Mouse (Mus musculus) liver, embryonic 13.5 days (tissue): Measurements from ENCODE around the gene Usp47. TPM values are rescaled to one million over a fixed set of nuclear protein-coding genes. Genes with fewer than 3 reads are reported as not detected.
A peak's percentile ranks its signal among the peaks of the same experiment; 100 is the strongest.
"Not testable (repeated sequence)": the region's sequence is repeated elsewhere in the genome, so short reads cannot be mapped to it uniquely, and the experiment has no call there.

Experiments used
- ATAC-seq: fragments of 200-750 bp; cut with Nextera tagmentation; 2 replicates; pipeline ENCODE4 v1.8.0; 2017; ENCODE audit warnings: low read depth, mild to moderate bottlenecking, moderate number of reproducible peaks, moderate library complexity
- DNase-seq: peaks from one replicate; pipeline ENCODE4 v3.0.0; 2022
- H3K27ac ChIP-seq: fragments of 300-500 bp; sonication (generic); 2 replicates; pipeline ENCODE4 v1.5.1; 2015; ENCODE audit warnings: moderate library complexity, mild to moderate bottlenecking, inconsistent platforms
- H3K27me3 ChIP-seq: fragments of 300-500 bp; sonication (generic); 2 replicates; pipeline ENCODE4 v1.6.1; 2015; ENCODE audit warnings: mild to moderate bottlenecking, inconsistent platforms
- H3K36me3 ChIP-seq: fragments of 300-500 bp; sonication (generic); 2 replicates; pipeline ENCODE4 v1.6.1; 2015; ENCODE audit warnings: mild to moderate bottlenecking, inconsistent platforms
- H3K4me1 ChIP-seq: fragments of 300-500 bp; sonication (generic); replicated peaks from 2 replicates; pipeline ENCODE4 v1.6.1; 2015; ENCODE audit warnings: inconsistent platforms
- H3K4me2 ChIP-seq: fragments of 300-500 bp; sonication (generic); 2 replicates; pipeline ENCODE4 v1.6.1; 2015; ENCODE audit warnings: inconsistent platforms, mild to moderate bottlenecking, moderate library complexity
- H3K4me3 ChIP-seq: fragments of 300-500 bp; sonication (generic); replicated peaks from 2 replicates; pipeline ENCODE4 v1.5.1; 2015; ENCODE audit warnings: mild to moderate bottlenecking, inconsistent platforms
- H3K9ac ChIP-seq: fragments of 300-500 bp; sonication (generic); 2 replicates; pipeline ENCODE4 v1.6.1; 2015; ENCODE audit warnings: mild to moderate bottlenecking, inconsistent platforms
- H3K9me3 ChIP-seq: fragments of 300-500 bp; sonication (generic); replicated peaks from 2 replicates; pipeline ENCODE4 v1.6.1; 2016; ENCODE audit warnings: inconsistent platforms
- WGBS: fragments of 180-500 bp; shearing (Covaris S2); methylation state at CpG from one replicate; pipeline ENCODE4 v1.1.7; 2015; ENCODE audit not compliant: insufficient replicate concordance; 5-methylcytosine and 5-hydroxymethylcytosine counted together
- polyA plus RNA-seq: library from polyadenylated mRNA; unstranded; fragments of >200 nt; fragmentation: Nextera tagmentation; extraction: Ambion mirVana; gene quantifications from 2 replicates; pipeline ENCODE4 v1.2.1, GENCODE M21; 2015

Gene Usp47
- polyA plus RNA-seq, 1 experiment from 2014 or later: 20.4 TPM

DNA sequence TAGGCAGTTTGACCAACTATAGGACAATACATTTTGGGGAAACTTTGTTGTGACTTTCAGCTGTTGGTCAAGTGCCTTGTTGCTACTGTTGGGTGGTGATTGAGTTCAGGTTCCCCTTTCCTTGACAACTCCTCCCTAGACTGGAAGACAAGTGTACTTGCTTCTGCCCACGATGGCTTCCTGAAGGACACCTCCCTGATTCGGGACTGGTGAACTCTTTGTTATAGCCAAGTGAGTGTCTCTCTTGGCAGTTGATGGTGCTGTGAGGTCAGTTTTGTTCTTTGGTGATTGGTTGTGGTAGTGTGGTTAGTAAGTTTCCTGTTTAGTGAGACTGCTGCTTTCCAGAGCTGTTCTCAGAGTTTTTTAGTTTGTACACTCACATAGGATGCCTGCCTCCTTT, 19.5 kb downstream of the Usp47 start:
- Histone ChIP-seq H3K27me3 (no peaks in the 10 kb centered on the region), H3K36me3 (no peaks in the 10 kb centered on the region), H3K4me2 (no peak overlapping the region), H3K4me1 (peaks cover 26% of the 10 kb centered on the region), H3K27ac (no peak overlapping the region), H3K4me3 (no peak overlapping the region), H3K9ac (no peak overlapping the region), H3K9me3 (no peaks in the 10 kb centered on the region)
- ATAC-seq (no peak), DNase-seq (no peak)
- WGBS: 20% methylated on average over 2 of the region's 2 CpGs

DNA sequence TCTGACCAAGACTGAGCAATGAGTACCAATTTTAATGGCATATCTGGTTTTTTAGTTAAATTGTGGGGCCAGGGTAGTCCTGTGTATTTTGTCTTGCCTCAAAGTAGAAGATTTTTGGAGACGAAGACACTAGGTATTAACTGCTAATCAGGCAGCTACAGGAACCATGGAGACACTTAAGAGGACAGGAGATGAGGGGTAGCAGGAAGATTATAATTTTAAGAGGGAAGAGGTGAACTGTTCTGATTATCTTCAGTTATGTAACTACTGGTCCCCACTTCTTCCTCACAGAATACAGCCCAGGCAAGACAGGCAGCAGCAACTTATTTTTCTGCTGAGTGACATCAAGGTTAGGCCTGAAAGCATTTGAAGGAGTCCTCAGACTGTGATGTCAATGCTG, 21.9 kb downstream of the Usp47 start:
- no peaks in the 10 kb centered on the region for H3K9me3 ChIP-seq
- H3K36me3 ChIP-seq: no peaks in the 10 kb centered on the region
- DNase-seq (no peak), ATAC-seq (no peak)
- H3K27ac ChIP-seq: no peak overlapping the region
- 43% methylated on average over 1 of the region's 1 CpGs for WGBS
- H3K4me2 ChIP-seq: no peak overlapping the region
- no peaks in the 10 kb centered on the region for H3K27me3 ChIP-seq
- H3K4me1 ChIP-seq: peaks cover 20% of the 10 kb centered on the region
- no peak overlapping the region for H3K4me3 ChIP-seq
- no peak overlapping the region for H3K9ac ChIP-seq

DNA sequence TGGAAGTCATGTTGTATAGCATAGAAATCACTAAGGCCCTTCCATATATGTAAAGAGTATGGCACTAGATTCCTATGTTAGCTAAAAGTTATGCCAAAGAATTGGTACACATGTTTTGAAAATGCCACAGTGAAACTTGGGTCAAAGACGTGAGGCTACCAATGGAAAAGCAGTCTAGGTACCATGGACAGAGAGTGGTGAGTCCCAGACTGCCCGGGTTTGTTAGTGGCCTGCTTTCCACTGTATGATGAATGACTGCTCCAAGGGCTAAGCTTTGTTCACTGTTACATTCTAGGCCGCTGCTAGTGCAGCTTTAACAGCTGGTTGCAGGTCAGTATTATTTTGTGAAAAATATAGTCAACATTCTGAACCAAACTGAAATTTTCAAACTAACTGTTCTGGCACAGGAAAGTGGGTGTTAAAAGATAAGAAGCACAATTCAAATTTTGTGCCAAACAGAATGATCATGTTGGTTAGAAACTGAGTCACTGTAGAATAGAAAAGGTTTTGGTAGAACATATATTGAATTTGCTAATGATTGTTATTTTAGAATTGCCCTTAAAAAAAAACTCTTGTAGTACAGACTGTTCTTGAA, 22.6 kb downstream of the Usp47 start:
- H3K27me3 ChIP-seq: no peaks in the 10 kb centered on the region
- H3K4me2 ChIP-seq: no peak overlapping the region
- no peaks in the 10 kb centered on the region for H3K36me3 ChIP-seq
- H3K9ac ChIP-seq: no peak overlapping the region
- ATAC-seq: no peak
- no peak overlapping the region for H3K4me3 ChIP-seq
- DNase-seq: no peak
- no peaks in the 10 kb centered on the region for H3K9me3 ChIP-seq
- whole genome bisulfite sequencing: 44% methylated on average over 3 of the region's 3 CpGs
- no peak overlapping the region for H3K27ac ChIP-seq
- peaks cover 15% of the 10 kb centered on the region; the same call in 1 of the 2 replicates for H3K4me1 ChIP-seq

DNA sequence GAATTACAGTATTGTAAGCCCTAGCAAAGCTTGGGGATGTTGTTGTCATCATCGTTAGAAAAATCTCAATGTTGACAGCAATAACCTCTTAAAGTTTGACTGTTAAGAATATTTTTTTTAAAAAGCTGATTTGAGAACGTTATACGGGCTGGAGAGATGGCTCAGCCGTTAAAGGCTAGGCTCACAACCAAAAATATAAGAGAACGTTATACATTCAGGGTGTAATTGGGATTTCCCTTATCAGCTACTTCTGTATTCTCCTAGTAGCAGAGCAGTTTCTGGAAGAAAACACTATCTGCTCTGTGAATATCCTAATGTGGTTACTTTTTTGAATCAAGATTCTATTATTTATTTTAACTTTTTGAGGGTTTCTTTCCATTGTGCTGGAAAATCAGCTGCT, 25.3 kb downstream of the Usp47 start:
- no peak overlapping the region for H3K27ac ChIP-seq
- H3K4me1 ChIP-seq: 0 out of 2 replicates have a peak, but pooled peaks cover 8% of the 10 kb centered on the region
- ATAC-seq (no peak), DNase-seq (no peak)
- H3K9me3 ChIP-seq: no peaks in the 10 kb centered on the region
- H3K4me2 ChIP-seq: no peak overlapping the region
- no peak overlapping the region for H3K4me3 ChIP-seq
- WGBS: 67% methylated on average over 5 of the region's 5 CpGs
- no peaks in the 10 kb centered on the region for H3K36me3 ChIP-seq
- H3K9ac ChIP-seq: no peak overlapping the region
- no peaks in the 10 kb centered on the region for H3K27me3 ChIP-seq

DNA sequence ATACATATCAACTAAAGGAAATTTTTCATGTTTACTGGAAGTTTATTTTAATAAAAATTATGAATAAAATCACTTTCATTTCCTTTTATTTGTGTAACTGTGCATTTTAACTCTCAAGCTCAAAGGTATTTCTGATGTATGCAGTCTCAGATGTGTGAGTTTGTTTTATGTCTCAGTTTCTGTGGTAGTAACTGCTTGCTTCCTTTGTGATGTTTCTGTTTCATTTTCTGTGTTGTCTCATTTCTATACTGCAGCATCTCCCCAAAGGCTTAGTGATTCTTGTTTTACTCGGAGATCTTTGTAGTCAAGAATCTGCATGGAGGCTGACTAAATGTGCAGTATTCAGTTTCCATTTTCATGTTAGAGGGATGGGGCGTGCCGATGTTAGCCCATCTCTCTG, 30.4 kb downstream of the Usp47 start:
- ATAC-seq (no peak), DNase-seq (no peak)
- Histone ChIP-seq H3K27ac (no peak overlapping the region), H3K4me3 (no peak overlapping the region), H3K9me3 (no peaks in the 10 kb centered on the region), H3K4me2 (no peak overlapping the region), H3K9ac (no peak overlapping the region), H3K4me1 (no peaks in the 10 kb centered on the region), H3K27me3 (no peaks in the 10 kb centered on the region), H3K36me3 (peaks cover 27% of the 10 kb centered on the region)
- 86% methylated on average over 3 of the region's 3 CpGs for WGBS

DNA sequence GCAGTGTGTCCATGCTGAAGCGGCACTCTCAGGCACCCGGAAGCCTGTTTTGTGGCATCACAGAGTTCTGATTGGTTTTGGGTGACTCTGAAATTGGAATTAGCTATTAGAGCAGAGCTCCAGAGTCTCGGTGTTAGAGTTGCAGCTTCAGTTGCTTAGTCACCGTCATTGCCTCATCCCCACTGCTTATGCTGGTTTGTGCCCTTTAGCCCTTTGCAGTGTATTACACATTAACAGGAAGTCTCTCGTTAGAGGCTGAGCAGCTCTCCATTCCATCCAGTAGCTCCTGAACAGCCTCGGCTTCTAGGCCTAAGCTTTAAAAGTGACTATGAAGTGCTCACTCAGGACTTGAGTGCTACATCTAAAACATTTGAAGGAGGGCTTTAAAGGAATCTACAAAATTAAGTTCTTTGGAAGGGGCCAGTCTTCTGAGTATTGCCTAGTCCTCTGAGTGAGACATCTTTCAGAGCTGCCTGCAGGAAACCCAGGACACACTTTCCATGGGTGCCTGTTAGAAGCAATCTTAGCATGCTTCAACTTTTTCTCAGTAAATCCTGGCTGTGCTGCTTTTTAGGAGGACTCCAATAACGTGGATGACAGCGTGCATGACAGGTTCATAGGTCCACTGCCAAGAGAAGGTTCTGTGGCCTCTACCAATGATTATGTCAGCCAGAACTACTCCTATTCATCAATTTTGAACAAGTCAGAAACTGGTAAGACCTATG, 32.8 kb downstream of the Usp47 start:
- no peak for DNase-seq
- no peak overlapping the region for H3K9ac ChIP-seq
- peak; percentile 84 for ATAC-seq
- H3K27me3 ChIP-seq: no peaks in the 10 kb centered on the region
- no peaks in the 10 kb centered on the region for H3K4me1 ChIP-seq
- H3K4me3 ChIP-seq: no peak overlapping the region
- H3K36me3 ChIP-seq: peaks cover 32% of the 10 kb centered on the region
- H3K27ac ChIP-seq: peak overlapping the region; percentile 58; the same call in 1 of the 2 replicates
- no peak overlapping the region for H3K4me2 ChIP-seq
- H3K9me3 ChIP-seq: no peaks in the 10 kb centered on the region
- 63% methylated on average over 8 of the region's 8 CpGs for WGBS

DNA sequence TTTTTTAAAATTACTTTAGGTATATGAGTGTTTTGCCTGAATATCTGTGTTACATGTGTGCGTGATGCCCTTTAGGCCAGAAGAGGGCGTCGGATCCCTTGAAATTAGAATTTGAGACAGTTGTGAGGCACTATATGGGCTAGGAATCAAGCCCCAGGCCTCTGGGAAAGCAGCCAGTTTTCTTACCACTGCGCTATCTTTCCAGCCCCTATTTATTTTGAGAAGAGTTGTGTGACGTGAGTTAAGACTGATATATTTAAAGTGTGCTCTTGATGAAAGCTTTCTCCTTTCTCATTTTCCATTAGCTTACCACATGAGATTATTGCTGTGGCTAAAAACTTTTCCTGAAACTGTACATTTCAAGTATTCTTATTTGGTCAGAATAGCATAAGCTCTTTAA, 51.6 kb downstream of the Usp47 start:
- no peak overlapping the region for H3K4me3 ChIP-seq
- no peak overlapping the region for H3K9ac ChIP-seq
- H3K9me3 ChIP-seq: no peaks in the 10 kb centered on the region
- no peaks in the 10 kb centered on the region for H3K4me1 ChIP-seq
- peaks cover 43% of the 10 kb centered on the region for H3K36me3 ChIP-seq
- DNase-seq (no peak), ATAC-seq (no peak)
- no peak overlapping the region for H3K4me2 ChIP-seq
- H3K27me3 ChIP-seq: no peaks in the 10 kb centered on the region
- WGBS: 81% methylated on average over 5 of the region's 5 CpGs
- H3K27ac ChIP-seq: no peak overlapping the region

DNA sequence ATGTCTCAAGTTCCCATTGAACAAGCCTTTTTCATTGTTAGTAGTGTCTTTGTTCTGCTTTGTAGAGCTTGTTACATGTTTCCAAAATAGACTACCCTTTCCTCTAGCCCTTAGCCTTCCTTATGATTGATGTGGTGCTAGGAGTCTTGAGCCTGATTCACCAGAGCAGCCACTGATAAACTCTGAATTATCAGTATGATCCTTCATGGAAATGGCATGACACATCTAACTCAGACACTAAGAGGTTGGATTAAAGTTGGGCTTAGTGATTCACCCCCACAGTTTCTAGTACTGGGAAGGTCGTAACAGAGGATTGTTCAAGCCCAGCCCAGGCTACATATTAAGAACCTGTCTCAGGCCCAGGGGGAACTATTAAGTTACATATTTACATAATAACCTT, 59.3 kb downstream of the Usp47 start:
- no peaks in the 10 kb centered on the region for H3K9me3 ChIP-seq
- no peak overlapping the region for H3K4me2 ChIP-seq
- H3K27me3 ChIP-seq: no peaks in the 10 kb centered on the region
- no peaks in the 10 kb centered on the region for H3K4me1 ChIP-seq
- WGBS: 73% methylated on average over 1 of the region's 1 CpGs
- no peak for DNase-seq
- H3K4me3 ChIP-seq: no peak overlapping the region
- no peak overlapping the region for H3K27ac ChIP-seq
- H3K9ac ChIP-seq: no peak overlapping the region
- no peak for ATAC-seq
- H3K36me3 ChIP-seq: peaks cover 53% of the 10 kb centered on the region

DNA sequence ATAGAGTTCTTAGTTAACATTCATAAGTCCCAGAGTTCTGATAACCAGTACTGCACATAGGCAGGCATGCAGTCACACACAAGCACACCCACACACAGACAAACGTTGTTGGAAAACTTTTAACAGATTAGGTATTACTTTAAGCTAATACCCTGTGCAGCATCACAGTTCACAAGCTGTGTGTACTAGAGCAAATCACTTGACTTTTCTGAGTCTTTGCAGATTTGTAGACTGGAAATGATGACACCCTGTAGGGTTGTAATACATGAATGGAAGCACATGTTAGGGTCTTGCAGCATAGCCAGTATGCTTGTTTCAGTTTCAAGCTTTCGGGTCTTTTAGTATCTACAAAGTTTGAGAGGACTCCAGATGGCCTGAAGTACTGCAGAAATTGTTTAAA, 60.9 kb downstream of the Usp47 start:
- H3K4me3 ChIP-seq: no peak overlapping the region
- H3K9me3 ChIP-seq: no peaks in the 10 kb centered on the region
- peaks cover 51% of the 10 kb centered on the region for H3K36me3 ChIP-seq
- WGBS: 76% methylated on average over 2 of the region's 2 CpGs
- ATAC-seq: no peak
- no peak for DNase-seq
- H3K4me2 ChIP-seq: no peak overlapping the region
- H3K4me1 ChIP-seq: no peaks in the 10 kb centered on the region
- H3K27ac ChIP-seq: no peak overlapping the region
- H3K9ac ChIP-seq: no peak overlapping the region
- no peaks in the 10 kb centered on the region for H3K27me3 ChIP-seq

DNA sequence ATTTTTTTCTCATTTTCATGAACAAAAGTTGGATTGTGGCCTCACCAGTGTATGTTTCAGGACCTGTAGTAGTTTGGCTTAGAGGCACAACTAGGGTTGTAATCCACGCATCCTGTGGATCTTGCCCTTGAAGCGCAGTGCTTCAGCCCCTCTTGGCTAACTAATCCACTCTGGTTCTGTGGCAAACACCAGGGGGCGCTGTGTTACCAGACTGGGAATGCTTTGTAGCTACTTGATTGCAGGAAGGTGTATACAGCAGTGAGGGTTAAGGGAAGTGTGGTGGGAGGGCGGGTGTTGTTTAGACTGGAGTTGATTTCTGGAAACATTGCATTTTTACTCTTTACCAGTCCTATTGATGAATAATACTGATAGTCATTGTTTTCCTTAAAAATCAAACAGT, 61.8 kb downstream of the Usp47 start:
- peak; percentile 61 for DNase-seq
- H3K27ac ChIP-seq: no peak overlapping the region
- no peaks in the 10 kb centered on the region for H3K27me3 ChIP-seq
- H3K4me1 ChIP-seq: no peaks in the 10 kb centered on the region
- ATAC-seq: peak; percentile 41; the same call in 1 of the 2 replicates
- H3K4me2 ChIP-seq: no peak overlapping the region
- H3K9me3 ChIP-seq: no peaks in the 10 kb centered on the region
- H3K36me3 ChIP-seq: peaks cover 51% of the 10 kb centered on the region
- H3K9ac ChIP-seq: no peak overlapping the region
- WGBS: 44% methylated on average over 4 of the region's 4 CpGs
- H3K4me3 ChIP-seq: no peak overlapping the region

DNA sequence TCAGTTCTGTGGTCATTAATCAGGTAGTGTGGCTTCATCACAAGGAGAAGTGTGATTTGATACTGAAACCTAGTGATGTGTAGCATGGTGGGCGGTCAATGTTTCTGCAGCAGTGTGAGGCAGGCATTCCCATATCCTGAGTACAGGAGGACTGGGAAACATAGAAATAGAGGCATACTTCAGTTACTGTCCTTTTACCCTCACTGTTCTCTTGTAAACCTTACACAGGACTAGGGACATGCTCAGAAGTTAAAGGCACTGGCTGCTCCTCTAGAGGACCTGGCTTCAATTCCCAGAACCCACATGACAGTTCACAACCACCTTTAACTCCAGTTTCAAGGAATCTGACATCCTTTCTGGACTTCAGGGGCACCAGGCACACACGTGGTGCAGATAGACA, 62.9 kb downstream of the Usp47 start:
- ATAC-seq: no peak
- no peak for DNase-seq
- Histone ChIP-seq H3K4me1 (no peaks in the 10 kb centered on the region), H3K9me3 (no peaks in the 10 kb centered on the region), H3K4me2 (no peak overlapping the region), H3K27me3 (no peaks in the 10 kb centered on the region), H3K36me3 (peaks cover 53% of the 10 kb centered on the region), H3K9ac (no peak overlapping the region), H3K4me3 (no peak overlapping the region), H3K27ac (no peak overlapping the region)
- WGBS: 89% methylated on average over 2 of the region's 2 CpGs

DNA sequence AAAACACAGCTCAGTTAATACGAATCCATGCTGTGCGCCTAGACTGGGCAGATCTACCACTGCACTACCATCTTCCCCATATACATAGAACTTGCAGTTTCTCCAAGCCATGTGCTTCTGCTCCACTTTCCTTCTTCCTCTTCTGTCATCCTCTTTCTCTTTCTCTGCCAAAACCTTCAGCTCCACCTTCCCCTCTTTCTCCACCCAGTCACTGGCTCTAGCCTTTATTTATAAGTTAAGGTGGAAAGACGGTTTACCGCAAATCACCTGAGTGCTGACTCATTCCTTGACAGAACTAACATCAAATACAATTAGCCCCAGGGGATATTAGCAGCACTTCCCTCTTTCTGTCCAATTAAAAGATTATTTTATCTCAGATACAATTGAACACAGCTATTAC, 71.6 kb downstream of the Usp47 start:
- not testable (repeated sequence) for H3K27ac ChIP-seq, DNase-seq, H3K9me3 ChIP-seq, ATAC-seq, H3K4me1 ChIP-seq, H3K9ac ChIP-seq, H3K27me3 ChIP-seq, H3K4me2 ChIP-seq, H3K4me3 ChIP-seq
- 85% methylated on average over 4 of the region's 4 CpGs for WGBS
- peaks cover 80% of the 10 kb centered on the region for H3K36me3 ChIP-seq
